Mouse (Mus musculus) E14TG2a.4 (cell line): ENCODE measurements around the gene Pde6g.

Experiments used
- CTCF ChIP-seq: conservative IDR thresholded peaks from 2 replicates; pipeline ENCODE4 v1.5.1; 2014; ENCODE audit warnings: low read length
- POU5F1 ChIP-seq: IDR thresholded peaks from 2 replicates; pipeline ENCODE4 v1.6.1; 2014; ENCODE audit warnings: low read length, borderline replicate concordance

DNA sequence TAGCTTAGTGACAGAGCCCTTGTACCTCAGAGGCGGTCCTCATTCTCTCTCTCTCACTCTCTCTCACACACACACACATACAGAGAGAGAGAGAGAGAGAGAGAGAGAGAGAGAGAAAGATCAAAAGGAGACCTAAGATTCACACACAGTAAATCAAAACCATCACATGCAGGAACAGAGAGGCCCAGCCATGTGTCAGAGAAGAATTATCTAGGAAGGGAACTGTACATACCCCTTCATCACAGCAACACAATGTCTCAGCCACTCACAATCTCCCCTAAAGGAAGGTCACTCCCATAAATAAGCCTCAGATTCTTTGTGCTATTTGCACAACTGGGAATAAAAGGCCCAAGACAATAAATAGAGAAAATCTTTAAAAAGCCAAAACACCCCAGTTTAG, 34.7 kb downstream of the Pde6g start:
- TF ChIP-seq CTCF = no peak
- TF ChIP-seq POU5F1 = no peak
